Mouse (Mus musculus): ENCODE data around the gene Atg101. TPM values are rescaled to one million over a fixed set of nuclear protein-coding genes. Genes with fewer than 3 reads are reported as not detected.
A peak's percentile ranks its signal among the peaks of the same experiment; 100 is the strongest.

Gene Atg101
- polyA plus RNA-seq, 1 experiment = 110 TPM

- H3K79me2 ChIP-seq (ENCODE audit: control insufficient read depth, insufficient read depth) = no peaks in the 10 kb centered on the region
- no peak overlapping the region for H3ac ChIP-seq (ENCODE audit: control insufficient read depth, insufficient read length)
- no peaks in the 10 kb centered on the region for H3K36me3 ChIP-seq (ENCODE audit: control insufficient read depth, insufficient read depth)
- no peak overlapping the region for H3K4me3 ChIP-seq
- no peaks in the 10 kb centered on the region for H3K27me3 ChIP-seq (ENCODE audit: control insufficient read depth, insufficient read depth, insufficient read length)
- H3K4me2 ChIP-seq (ENCODE audit: low read depth) = peak overlapping the region; percentile 44
- TF ChIP-seq TCF12 (IDR thresholded peaks at IDR 0.05; ENCODE audit: insufficient read depth, poor library complexity, severe bottlenecking) (peak; percentile 37), MYOG (IDR thresholded peaks at IDR 0.05; ENCODE audit: control insufficient read depth in 1 of 3, insufficient read depth in 1 of 3, insufficient read length in 2 of 3, low read depth in 2 of 3) (peak in 2 of 3 experiments; percentile 22 to 75), CEBPB (IDR thresholded peaks at IDR 0.05; ENCODE audit: insufficient read depth, poor library complexity, severe bottlenecking) (no peak), MYOD1 (IDR thresholded peaks at IDR 0.05; ENCODE audit: control insufficient read depth in 1 of 3, insufficient read length in 2 of 3, low read depth in 2 of 3) (peak; percentile 13 to 63 (median 59))
Observed at GRCm38 (mm10) chr15:101248029-101248710, 35.9 kb upstream of the Atg101 start.

DNA sequence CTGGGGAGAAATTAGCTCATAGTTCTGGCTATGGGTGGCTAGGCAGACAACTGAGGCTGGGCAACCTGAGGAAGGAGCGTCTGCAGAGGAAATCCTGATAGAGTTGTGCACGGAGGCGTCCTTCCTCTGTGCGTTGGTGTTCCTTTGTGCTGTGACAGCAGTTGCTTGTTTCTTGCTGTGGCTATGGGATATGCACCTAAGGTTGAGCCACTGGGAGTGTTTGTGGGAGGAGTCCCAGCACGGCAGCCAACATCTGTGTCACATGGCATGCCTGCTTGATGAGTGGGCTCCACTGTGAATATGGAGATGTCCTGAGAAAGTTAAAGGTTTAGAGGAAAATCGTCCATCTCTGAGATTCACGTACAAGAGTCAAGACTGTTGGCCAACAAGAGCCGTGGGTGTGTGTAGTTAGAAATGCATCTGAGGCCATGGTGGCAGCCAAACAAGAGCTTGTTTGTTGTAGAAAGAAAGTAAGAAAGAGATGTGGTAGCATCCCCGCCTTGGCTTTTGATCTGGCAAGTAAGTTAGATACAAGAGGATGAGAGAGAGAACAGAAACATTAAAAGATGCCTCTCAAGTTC is 33.8 kb upstream of the Atg101 start:
- Histone ChIP-seq H3K4me3 (no peak overlapping the region), H3ac (ENCODE audit: control insufficient read depth, insufficient read length) (no peak overlapping the region), H3K79me2 (ENCODE audit: control insufficient read depth, insufficient read depth) (no peaks in the 10 kb centered on the region)

DNA sequence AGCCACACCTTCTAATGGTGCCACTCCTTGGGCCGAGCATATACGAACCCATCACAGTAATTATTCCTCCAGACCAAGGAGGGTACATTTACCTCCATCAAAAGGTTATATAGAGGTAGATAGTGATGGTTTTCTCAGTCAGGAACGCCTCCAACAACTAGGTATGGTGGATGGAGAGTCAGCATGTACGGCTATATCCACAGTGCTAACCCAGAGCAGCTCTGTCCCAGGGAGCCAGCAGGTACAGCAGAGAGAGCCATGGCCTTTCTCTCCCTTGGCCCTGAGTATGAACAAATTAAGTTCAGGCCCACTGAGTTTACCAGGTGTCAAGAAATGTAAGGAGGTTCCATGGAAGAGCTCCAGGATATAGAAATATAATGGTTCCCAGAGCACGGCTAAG is 32.1 kb upstream of the Atg101 start:
- Histone ChIP-seq H3K4me2 (ENCODE audit: low read depth) (no peak overlapping the region), H3ac (ENCODE audit: control insufficient read depth, insufficient read length) (no peak overlapping the region), H3K4me3 (no peak overlapping the region), H3K27me3 (ENCODE audit: control insufficient read depth, insufficient read depth, insufficient read length) (no peaks in the 10 kb centered on the region), H3K36me3 (ENCODE audit: control insufficient read depth, insufficient read depth) (no peaks in the 10 kb centered on the region), H3K79me2 (ENCODE audit: control insufficient read depth, insufficient read depth) (no peaks in the 10 kb centered on the region)
- no peak for TF ChIP-seq POLR2A (IDR thresholded peaks at IDR 0.05; ENCODE audit: insufficient read length, low read depth)
- TF ChIP-seq E2F4 (IDR thresholded peaks at IDR 0.05; ENCODE audit: insufficient read depth) = no peak
- no peak for TF ChIP-seq USF1 (IDR thresholded peaks at IDR 0.05; ENCODE audit: low read depth)
- no peak for TF ChIP-seq SRF (IDR thresholded peaks at IDR 0.05; ENCODE audit: control insufficient read depth, insufficient read length, low read depth)
- TF ChIP-seq TCF3 (IDR thresholded peaks at IDR 0.05; ENCODE audit: insufficient read length, low read depth) = no peak
- no peak for TF ChIP-seq POLR2AphosphoS2 (IDR thresholded peaks at IDR 0.05; ENCODE audit: insufficient read length, low read depth)
- TF ChIP-seq TCF12 (IDR thresholded peaks at IDR 0.05; ENCODE audit: insufficient read depth, poor library complexity, severe bottlenecking) = no peak
- no peak for TF ChIP-seq REST (IDR thresholded peaks at IDR 0.05; ENCODE audit: insufficient read depth, insufficient read length)
- TF ChIP-seq MYOD1 (IDR thresholded peaks at IDR 0.05; ENCODE audit: control insufficient read depth in 1 of 3, insufficient read length in 2 of 3, low read depth in 2 of 3) = no peak
- TF ChIP-seq MAX (IDR thresholded peaks at IDR 0.05; ENCODE audit: low read depth) = no peak
- TF ChIP-seq CEBPB (IDR thresholded peaks at IDR 0.05; ENCODE audit: insufficient read depth, poor library complexity, severe bottlenecking) = no peak
- TF ChIP-seq MYOG (IDR thresholded peaks at IDR 0.05; ENCODE audit: control insufficient read depth in 1 of 3, insufficient read depth in 1 of 3, insufficient read length in 2 of 3, low read depth in 2 of 3) = no peak

More for the DNA sequence above, 33.8 kb upstream of the Atg101 start:
- H3K36me3 ChIP-seq (ENCODE audit: control insufficient read depth, insufficient read depth) = no peaks in the 10 kb centered on the region
- TF ChIP-seq POLR2A (IDR thresholded peaks at IDR 0.05; ENCODE audit: insufficient read length, low read depth) (no peak), POLR2AphosphoS2 (IDR thresholded peaks at IDR 0.05; ENCODE audit: insufficient read length, low read depth) (no peak), CEBPB (IDR thresholded peaks at IDR 0.05; ENCODE audit: insufficient read depth, poor library complexity, severe bottlenecking) (no peak), REST (IDR thresholded peaks at IDR 0.05; ENCODE audit: insufficient read depth, insufficient read length) (no peak), MAX (IDR thresholded peaks at IDR 0.05; ENCODE audit: low read depth) (no peak), E2F4 (IDR thresholded peaks at IDR 0.05; ENCODE audit: insufficient read depth) (no peak), TCF12 (IDR thresholded peaks at IDR 0.05; ENCODE audit: insufficient read depth, poor library complexity, severe bottlenecking) (no peak), TCF3 (IDR thresholded peaks at IDR 0.05; ENCODE audit: insufficient read length, low read depth) (no peak), MYOG (IDR thresholded peaks at IDR 0.05; ENCODE audit: control insufficient read depth in 1 of 3, insufficient read depth in 1 of 3, insufficient read length in 2 of 3, low read depth in 2 of 3) (no peak), MYOD1 (IDR thresholded peaks at IDR 0.05; ENCODE audit: control insufficient read depth in 1 of 3, insufficient read length in 2 of 3, low read depth in 2 of 3) (no peak), SRF (IDR thresholded peaks at IDR 0.05; ENCODE audit: control insufficient read depth, insufficient read length, low read depth) (no peak), USF1 (IDR thresholded peaks at IDR 0.05; ENCODE audit: low read depth) (no peak)
- no peaks in the 10 kb centered on the region for H3K27me3 ChIP-seq (ENCODE audit: control insufficient read depth, insufficient read depth, insufficient read length)
- H3K4me2 ChIP-seq (ENCODE audit: low read depth) = no peak overlapping the region

- no peak for TF ChIP-seq CEBPB (IDR thresholded peaks at IDR 0.05; ENCODE audit: insufficient read depth, poor library complexity, severe bottlenecking)
- no peak for TF ChIP-seq MAX (IDR thresholded peaks at IDR 0.05; ENCODE audit: low read depth)
- TF ChIP-seq REST (IDR thresholded peaks at IDR 0.05; ENCODE audit: insufficient read depth, insufficient read length) = no peak
- no peak for TF ChIP-seq TCF3 (IDR thresholded peaks at IDR 0.05; ENCODE audit: insufficient read length, low read depth)
- TF ChIP-seq POLR2A (IDR thresholded peaks at IDR 0.05; ENCODE audit: insufficient read length, low read depth) = no peak
- TF ChIP-seq USF1 (IDR thresholded peaks at IDR 0.05; ENCODE audit: low read depth) = no peak
- no peak for TF ChIP-seq MYOG (IDR thresholded peaks at IDR 0.05; ENCODE audit: control insufficient read depth in 1 of 3, insufficient read depth in 1 of 3, insufficient read length in 2 of 3, low read depth in 2 of 3)
- no peak for TF ChIP-seq MYOD1 (IDR thresholded peaks at IDR 0.05; ENCODE audit: control insufficient read depth in 1 of 3, insufficient read length in 2 of 3, low read depth in 2 of 3)
- TF ChIP-seq E2F4 (IDR thresholded peaks at IDR 0.05; ENCODE audit: insufficient read depth) = no peak
- no peak for TF ChIP-seq TCF12 (IDR thresholded peaks at IDR 0.05; ENCODE audit: insufficient read depth, poor library complexity, severe bottlenecking)
- Histone ChIP-seq H3K4me3 (no peak overlapping the region), H3K4me2 (ENCODE audit: low read depth) (no peak overlapping the region), H3K79me2 (ENCODE audit: control insufficient read depth, insufficient read depth) (no peaks in the 10 kb centered on the region), H3ac (ENCODE audit: control insufficient read depth, insufficient read length) (no peak overlapping the region), H3K27me3 (ENCODE audit: control insufficient read depth, insufficient read depth, insufficient read length) (no peaks in the 10 kb centered on the region), H3K36me3 (ENCODE audit: control insufficient read depth, insufficient read depth) (no peaks in the 10 kb centered on the region)
Observed at GRCm38 (mm10) chr15:101252614-101253013, 31.5 kb upstream of the Atg101 start.
